Mouse (Mus musculus) R1 (cell line): Measurements from ENCODE around the gene Zfp672.
"Not testable (repeated sequence)": the region's sequence is repeated elsewhere in the genome, so short reads cannot be mapped to it uniquely, and the experiment has no call there.

Source experiments
- DNase-seq: peaks from one replicate; pipeline ENCODE4 v3.0.0-alpha.2; 2018; ENCODE audit warnings: low read depth, low spot score

Zfp672 gene

GRCm38 (mm10) chr11:58330276-58331148 is at the start of gene Zfp672, which contains the start of gene Sh3bp5l:
Zfp672 (minus strand) TSS chr11:58330339.
Sh3bp5l (plus strand) TSS chr11:58330724.
- DNase-seq, result peak; percentile 98

GRCm38 (mm10) chr11:58379516-58379915 is 49.4 kb upstream of the Zfp672 start:
- no peak for DNase-seq

GRCm38 (mm10) chr11:58378763-58379278 is 48.7 kb upstream of the Zfp672 start, which contains the start of gene Lypd8:
Lypd8 (plus strand) TSS chr11:58379043.
- DNase-seq, result no peak

GRCm38 (mm10) chr11:58377686-58378085 is 47.5 kb upstream of the Zfp672 start:
- DNase-seq, result no peak

- DNase-seq, result no peak
Measured at GRCm38 (mm10) chr11:58377273-58377672, 47.1 kb upstream of the Zfp672 start.

GRCm38 (mm10) chr11:58366191-58366590 is 36.1 kb upstream of the Zfp672 start:
- not testable (repeated sequence) for DNase-seq

GRCm38 (mm10) chr11:58364454-58364853 is 34.3 kb upstream of the Zfp672 start:
- DNase-seq, result no peak

- not testable (repeated sequence) for DNase-seq
Measured at GRCm38 (mm10) chr11:58362562-58362961, 32.4 kb upstream of the Zfp672 start.

- DNase-seq, result no peak
Measured at GRCm38 (mm10) chr11:58357844-58358534, 27.9 kb upstream of the Zfp672 start.

- no peak for DNase-seq
Measured at GRCm38 (mm10) chr11:58357042-58357441, 26.9 kb upstream of the Zfp672 start.

- no peak for DNase-seq
Measured at GRCm38 (mm10) chr11:58354927-58355326, 24.8 kb upstream of the Zfp672 start.

- no peak for DNase-seq
Measured at GRCm38 (mm10) chr11:58354476-58354875, 24.3 kb upstream of the Zfp672 start.

- DNase-seq, result no peak
Measured at GRCm38 (mm10) chr11:58353709-58354108, 23.6 kb upstream of the Zfp672 start.

- peak; percentile 69 for DNase-seq
Measured at GRCm38 (mm10) chr11:58352681-58353548, 22.8 kb upstream of the Zfp672 start.

- DNase-seq, result no peak
Measured at GRCm38 (mm10) chr11:58351179-58351578, 21.0 kb upstream of the Zfp672 start.

GRCm38 (mm10) chr11:58350628-58351027 is 20.5 kb upstream of the Zfp672 start:
- peak; percentile 76 for DNase-seq

GRCm38 (mm10) chr11:58346745-58347144 is 16.6 kb upstream of the Zfp672 start:
- no peak for DNase-seq

GRCm38 (mm10) chr11:58334746-58335145 is 4.6 kb upstream of the Zfp672 start:
- no peak for DNase-seq

- no peak for DNase-seq
Measured at GRCm38 (mm10) chr11:58331546-58331945, 1.4 kb upstream of the Zfp672 start.

GRCm38 (mm10) chr11:58331149-58331495 is 983 bp upstream of the Zfp672 start:
- no peak for DNase-seq

GRCm38 (mm10) chr11:58329906-58330275 is 248 bp downstream of the Zfp672 start:
- DNase-seq, result peak; percentile 70
